Mouse (Mus musculus): ENCODE measurements around the gene Parp16.
"Not testable (repeated sequence)": the region's sequence is repeated elsewhere in the genome, so short reads cannot be mapped to it uniquely, and the experiment has no call there.

DNA sequence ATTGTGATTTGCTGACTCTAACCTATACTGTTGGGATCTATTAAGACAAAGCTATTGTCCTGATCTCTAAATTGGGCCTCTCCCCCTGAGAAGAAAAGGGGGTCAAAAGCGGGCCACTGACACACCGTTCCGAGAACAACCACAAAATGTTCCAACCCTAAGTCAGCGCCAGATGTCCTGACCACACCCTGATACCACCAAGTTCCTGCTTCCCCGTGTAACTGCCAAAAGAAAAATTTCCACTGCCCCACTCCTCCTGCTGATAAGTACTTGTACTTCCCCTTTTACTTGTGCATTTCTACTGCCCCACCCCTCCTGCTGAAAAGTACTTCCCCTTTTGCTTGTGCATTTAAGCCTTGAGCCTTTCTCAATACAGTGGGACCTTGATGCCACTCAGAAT is 93.1 kb downstream of the Parp16 start:
- not testable (repeated sequence) for TF ChIP-seq POLR2A (IDR thresholded peaks at IDR 0.05; ENCODE audit: insufficient read depth, low read length); CTCF (IDR thresholded peaks at IDR 0.05; ENCODE audit: low read depth, low read length); EP300 (IDR thresholded peaks at IDR 0.05; ENCODE audit: insufficient read depth, low read depth, low read length)
